Mouse (Mus musculus): ENCODE results near the gene Mre11a. TPM values are rescaled to one million over a fixed set of nuclear protein-coding genes. Genes with fewer than 3 reads are reported as not detected.

Gene Mre11a
- polyA plus RNA-seq, 1 experiment from 2014 or later = 9.7 TPM

DNA sequence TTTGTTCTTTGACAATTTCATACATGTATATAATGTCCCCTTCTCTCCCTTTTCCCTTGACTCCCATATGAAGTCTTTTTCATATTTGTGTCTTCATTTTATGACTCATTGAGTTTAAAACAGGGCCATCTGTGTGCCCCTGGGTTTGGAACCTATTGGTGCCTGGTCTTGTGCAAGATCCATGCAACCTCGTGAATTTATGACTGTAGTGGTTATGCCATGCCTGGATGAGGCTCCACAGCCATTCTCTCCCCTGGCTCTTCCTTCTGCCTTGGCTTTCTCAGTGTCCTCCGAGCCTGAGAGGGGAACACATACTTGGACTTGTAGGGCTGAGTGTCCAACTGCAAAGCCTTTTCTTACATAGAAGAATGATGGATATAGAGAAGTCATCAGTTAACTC lies 21.3 kb downstream of the Mre11a start:
- TF ChIP-seq CTCF (IDR thresholded peaks at IDR 0.05; ENCODE audit: low read depth) = no peak
- no peak for TF ChIP-seq EP300 (optimal IDR thresholded peaks at IDR 0.05)
- Histone ChIP-seq H3K9me3 (ENCODE audit: control insufficient read depth, low read length) (no peaks in the 10 kb centered on the region), H3K4me2 (replicated peaks; ENCODE audit: low read depth) (no peak overlapping the region), H3K27ac (replicated peaks) (no peak overlapping the region), H3K36me3 (ENCODE audit: control insufficient read depth, insufficient read depth, low read length) (peaks cover 15% of the 10 kb centered on the region), H3K9ac (ENCODE audit: low read length) (no peak overlapping the region), H3K4me1 (replicated peaks; ENCODE audit: control insufficient read depth, insufficient read depth) (no peaks in the 10 kb centered on the region), H3K4me3 (ENCODE audit: low read depth, low read length) (no peak overlapping the region), H3K27me3 (ENCODE audit: control insufficient read depth, insufficient read depth, low read length) (no peaks in the 10 kb centered on the region)
- 85% methylated on average over 2 of the region's 2 CpGs for WGBS
- DNase-seq (ENCODE audit: low spot score) (no peak), ATAC-seq (ENCODE audit: low FRiP score, low TSS enrichment) (no peak)

DNA sequence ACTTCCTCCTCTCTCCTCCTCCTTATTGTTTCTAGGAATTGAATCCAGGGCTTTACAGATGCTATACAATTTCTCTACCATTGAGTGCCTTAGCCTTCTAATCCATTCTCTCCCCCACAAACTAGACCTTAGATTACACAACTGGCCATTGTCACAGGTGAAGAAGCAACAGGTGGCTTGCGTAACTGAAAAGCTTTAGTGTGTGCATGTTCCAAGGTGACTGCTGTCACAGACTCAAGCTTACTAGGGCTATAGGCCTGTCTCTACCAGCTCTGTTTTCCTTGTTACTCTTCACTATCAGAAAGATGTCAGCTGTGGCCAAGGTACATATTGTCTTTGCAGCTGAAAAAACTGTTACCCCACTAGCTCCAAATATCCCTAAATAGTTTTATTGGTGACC lies 22.3 kb downstream of the Mre11a start:
- no peaks in the 10 kb centered on the region for H3K27me3 ChIP-seq (ENCODE audit: control insufficient read depth, insufficient read depth, low read length)

DNA sequence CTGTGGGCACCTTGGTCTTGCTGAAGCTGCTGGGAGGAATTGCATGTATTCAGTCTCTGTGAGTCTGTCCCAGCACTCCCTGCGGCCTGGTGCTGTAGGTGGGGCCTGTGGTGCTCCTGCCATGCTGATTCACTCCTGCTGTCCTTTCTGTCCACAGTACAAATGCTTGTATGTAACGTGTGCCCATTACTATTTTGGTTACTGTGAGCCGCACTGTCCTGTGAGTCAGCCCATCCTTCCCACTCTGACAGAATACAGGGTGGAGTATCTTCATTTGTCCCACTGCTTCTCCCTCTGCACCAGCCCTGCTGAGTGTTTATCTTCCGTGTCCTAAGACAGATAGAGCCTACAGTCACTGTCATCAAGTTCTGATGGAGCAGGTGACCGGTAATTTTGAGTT lies 25.7 kb downstream of the Mre11a start:
- Histone ChIP-seq H3K4me2 (replicated peaks; ENCODE audit: low read depth) (no peak overlapping the region), H3K27ac (replicated peaks) (no peak overlapping the region), H3K9me3 (ENCODE audit: control insufficient read depth, low read length) (no peaks in the 10 kb centered on the region), H3K27me3 (ENCODE audit: control insufficient read depth, insufficient read depth, low read length) (no peaks in the 10 kb centered on the region), H3K4me1 (replicated peaks; ENCODE audit: control insufficient read depth, insufficient read depth) (no peaks in the 10 kb centered on the region), H3K36me3 (ENCODE audit: control insufficient read depth, insufficient read depth, low read length) (peaks cover 11% of the 10 kb centered on the region), H3K9ac (ENCODE audit: low read length) (no peak overlapping the region), H3K4me3 (ENCODE audit: low read depth, low read length) (no peak overlapping the region)
- ATAC-seq (ENCODE audit: low FRiP score, low TSS enrichment) (no peak), DNase-seq (ENCODE audit: low spot score) (no peak)
- 89% methylated on average over 5 of the region's 5 CpGs for WGBS
- TF ChIP-seq EP300 (optimal IDR thresholded peaks at IDR 0.05) = no peak
- no peak for TF ChIP-seq CTCF (IDR thresholded peaks at IDR 0.05; ENCODE audit: low read depth)

More for the DNA sequence above, 22.3 kb downstream of the Mre11a start:
- ATAC-seq (ENCODE audit: low FRiP score, low TSS enrichment) (no peak), DNase-seq (ENCODE audit: low spot score) (no peak)
- H3K4me2 ChIP-seq (replicated peaks; ENCODE audit: low read depth) = no peak overlapping the region
- peaks cover 15% of the 10 kb centered on the region for H3K36me3 ChIP-seq (ENCODE audit: control insufficient read depth, insufficient read depth, low read length)
- 100% methylated on average over 1 of the region's 1 CpGs for WGBS
- no peak overlapping the region for H3K9ac ChIP-seq (ENCODE audit: low read length)
- H3K4me1 ChIP-seq (replicated peaks; ENCODE audit: control insufficient read depth, insufficient read depth) = no peaks in the 10 kb centered on the region
- no peak overlapping the region for H3K4me3 ChIP-seq (ENCODE audit: low read depth, low read length)
- TF ChIP-seq CTCF (IDR thresholded peaks at IDR 0.05; ENCODE audit: low read depth) (no peak), EP300 (optimal IDR thresholded peaks at IDR 0.05) (no peak)
- H3K9me3 ChIP-seq (ENCODE audit: control insufficient read depth, low read length) = no peaks in the 10 kb centered on the region
- no peak overlapping the region for H3K27ac ChIP-seq (replicated peaks)

GRCm38 (mm10) chr9:14821396-14821795 lies 36.9 kb downstream of the Mre11a start:
- no peak for ATAC-seq (ENCODE audit: low FRiP score, low TSS enrichment)
- no peak overlapping the region for H3K4me3 ChIP-seq (ENCODE audit: low read depth, low read length)
- H3K9ac ChIP-seq (ENCODE audit: low read length) = no peak overlapping the region
- peaks cover 15% of the 10 kb centered on the region; the same call in 1 of the 2 replicates for H3K36me3 ChIP-seq (ENCODE audit: control insufficient read depth, insufficient read depth, low read length)
- no peaks in the 10 kb centered on the region for H3K4me1 ChIP-seq (replicated peaks; ENCODE audit: control insufficient read depth, insufficient read depth)
- H3K27me3 ChIP-seq (ENCODE audit: control insufficient read depth, insufficient read depth, low read length) = no peaks in the 10 kb centered on the region
- no peak overlapping the region for H3K27ac ChIP-seq (replicated peaks)
- H3K9me3 ChIP-seq (ENCODE audit: control insufficient read depth, low read length) = no peaks in the 10 kb centered on the region
- no peak overlapping the region for H3K4me2 ChIP-seq (replicated peaks; ENCODE audit: low read depth)
- TF ChIP-seq EP300 (optimal IDR thresholded peaks at IDR 0.05) (no peak), CTCF (IDR thresholded peaks at IDR 0.05; ENCODE audit: low read depth) (no peak)
- DNase-seq (ENCODE audit: low spot score) = no peak

- WGBS = 90% methylated on average over 5 of the region's 5 CpGs
- DNase-seq (ENCODE audit: low spot score) = no peak
- H3K4me1 ChIP-seq (replicated peaks; ENCODE audit: control insufficient read depth, insufficient read depth) = no peaks in the 10 kb centered on the region
- no peak overlapping the region for H3K4me2 ChIP-seq (replicated peaks; ENCODE audit: low read depth)
- TF ChIP-seq EP300 (optimal IDR thresholded peaks at IDR 0.05) (no peak), CTCF (IDR thresholded peaks at IDR 0.05; ENCODE audit: low read depth) (0 out of 2 replicates have a peak, but pooled peaks have one; percentile 20)
- no peak overlapping the region for H3K4me3 ChIP-seq (ENCODE audit: low read depth, low read length)
- peaks cover 3% of the 10 kb centered on the region; the same call in 1 of the 2 replicates for H3K36me3 ChIP-seq (ENCODE audit: control insufficient read depth, insufficient read depth, low read length)
- no peak for ATAC-seq (ENCODE audit: low FRiP score, low TSS enrichment)
- no peak overlapping the region for H3K9ac ChIP-seq (ENCODE audit: low read length)
- H3K27ac ChIP-seq (replicated peaks) = no peak overlapping the region
- H3K27me3 ChIP-seq (ENCODE audit: control insufficient read depth, insufficient read depth, low read length) = no peaks in the 10 kb centered on the region
- no peaks in the 10 kb centered on the region for H3K9me3 ChIP-seq (ENCODE audit: control insufficient read depth, low read length)
These were observed 40.4 kb downstream of the Mre11a start for GRCm38 (mm10) chr9:14824840-14825239.

DNA sequence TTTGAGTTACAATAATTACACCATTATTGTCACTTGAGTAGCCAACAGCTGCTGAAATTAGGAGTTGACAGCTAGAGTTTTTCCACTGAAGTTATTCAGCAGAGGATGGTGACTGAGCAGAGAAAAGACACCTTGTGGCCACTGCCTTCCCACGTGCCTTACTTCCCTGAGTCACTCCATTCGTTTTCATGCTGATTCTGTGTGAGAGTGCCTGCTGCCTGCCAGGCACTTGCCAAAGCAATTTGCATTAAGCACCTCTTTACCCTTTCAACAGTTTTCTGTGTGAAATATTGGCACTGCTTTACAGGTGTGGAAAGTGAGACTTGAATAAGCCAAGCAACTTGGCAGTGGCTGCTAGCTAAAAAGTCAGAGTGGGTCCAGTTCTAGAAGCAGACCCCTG lies 43.4 kb downstream of the Mre11a start:
- Histone ChIP-seq H3K4me3 (ENCODE audit: low read depth, low read length) (no peak overlapping the region), H3K9me3 (ENCODE audit: control insufficient read depth, low read length) (no peaks in the 10 kb centered on the region), H3K36me3 (ENCODE audit: control insufficient read depth, insufficient read depth, low read length) (peaks cover 8% of the 10 kb centered on the region), H3K4me2 (replicated peaks; ENCODE audit: low read depth) (no peak overlapping the region), H3K27me3 (ENCODE audit: control insufficient read depth, insufficient read depth, low read length) (no peaks in the 10 kb centered on the region), H3K27ac (replicated peaks) (no peak overlapping the region), H3K9ac (ENCODE audit: low read length) (no peak overlapping the region), H3K4me1 (replicated peaks; ENCODE audit: control insufficient read depth, insufficient read depth) (no peaks in the 10 kb centered on the region)
- DNase-seq (ENCODE audit: low spot score) = no peak
- TF ChIP-seq CTCF (IDR thresholded peaks at IDR 0.05; ENCODE audit: low read depth) (no peak), EP300 (optimal IDR thresholded peaks at IDR 0.05) (no peak)
- WGBS = 65% methylated on average over 2 of the region's 2 CpGs
- no peak for ATAC-seq (ENCODE audit: low FRiP score, low TSS enrichment)
